Mouse (Mus musculus): ENCODE data around the gene Kcne2. TPM values are rescaled to one million over a fixed set of nuclear protein-coding genes. Genes with fewer than 3 reads are reported as not detected.

The Kcne2 gene
- polyA plus RNA-seq, 1 experiment, result not detected

DNA sequence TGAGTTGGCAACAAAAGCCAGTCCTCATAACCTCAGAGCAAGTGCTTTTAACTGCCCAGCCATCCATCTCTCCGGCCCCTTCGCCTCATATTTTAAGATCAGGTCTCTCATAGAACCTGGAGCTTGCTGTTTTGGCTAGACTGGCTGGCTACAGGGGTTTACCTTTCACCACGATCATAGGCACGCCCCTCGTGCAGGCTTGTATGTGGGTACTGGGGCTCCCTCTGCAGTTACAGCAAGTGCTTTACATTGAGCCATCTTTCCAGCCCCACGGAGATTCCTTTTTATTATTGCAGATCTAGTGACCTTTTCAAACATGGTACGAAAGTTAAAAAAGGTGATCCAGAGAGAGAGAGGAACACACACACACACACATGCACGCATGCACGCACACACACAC is 42.4 kb downstream of the Kcne2 start:
- no peak overlapping the region for H3K4me3 ChIP-seq (replicated peaks; ENCODE audit: control insufficient read depth, low read depth, low read length)
- TF ChIP-seq CTCF (IDR thresholded peaks at IDR 0.05; ENCODE audit: control insufficient read depth, insufficient read depth, low read length) (no peak), POLR2A (IDR thresholded peaks at IDR 0.05; ENCODE audit: borderline replicate concordance, control insufficient read depth, low read depth, low read length) (no peak)
- 54% methylated on average over 9 of the region's 9 CpGs for WGBS

DNA sequence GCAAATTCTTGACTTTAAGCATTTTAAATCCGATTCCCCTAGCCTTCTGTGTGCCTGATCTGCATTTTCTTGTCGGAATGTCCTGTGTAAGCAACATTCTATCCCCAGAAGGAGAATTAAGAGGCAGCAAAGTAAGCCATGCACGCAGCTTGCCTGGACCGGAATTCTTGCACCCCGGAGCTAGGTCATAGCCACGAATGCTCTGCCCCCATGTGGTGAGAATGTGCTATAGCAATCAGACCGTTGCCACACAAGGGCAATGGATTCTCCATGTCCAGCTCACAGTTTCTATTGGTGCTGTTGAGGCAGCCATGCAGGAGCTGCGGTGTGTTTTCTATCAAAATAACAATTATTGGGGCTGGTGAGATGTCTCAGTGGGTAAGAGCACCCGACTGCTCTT is 44.1 kb downstream of the Kcne2 start:
- Histone ChIP-seq H3K27ac (ENCODE audit: control insufficient read depth, insufficient read depth, low read depth, low read length, poor library complexity) (no peak overlapping the region), H3K4me1 (ENCODE audit: control insufficient read depth, insufficient read depth, low read length) (no peaks in the 10 kb centered on the region), H3K4me3 (replicated peaks; ENCODE audit: control insufficient read depth, low read depth, low read length) (no peak overlapping the region)
- WGBS, result 9% methylated on average over 9 of the region's 9 CpGs
- peak; percentile 90 for TF ChIP-seq CTCF (IDR thresholded peaks at IDR 0.05; ENCODE audit: control insufficient read depth, insufficient read depth, low read length)
- no peak for TF ChIP-seq POLR2A (IDR thresholded peaks at IDR 0.05; ENCODE audit: borderline replicate concordance, control insufficient read depth, low read depth, low read length)

More for the DNA sequence above, 42.4 kb downstream of the Kcne2 start:
- H3K4me1 ChIP-seq (ENCODE audit: control insufficient read depth, insufficient read depth, low read length), result no peaks in the 10 kb centered on the region
- H3K27ac ChIP-seq (ENCODE audit: control insufficient read depth, insufficient read depth, low read depth, low read length, poor library complexity), result no peak overlapping the region

DNA sequence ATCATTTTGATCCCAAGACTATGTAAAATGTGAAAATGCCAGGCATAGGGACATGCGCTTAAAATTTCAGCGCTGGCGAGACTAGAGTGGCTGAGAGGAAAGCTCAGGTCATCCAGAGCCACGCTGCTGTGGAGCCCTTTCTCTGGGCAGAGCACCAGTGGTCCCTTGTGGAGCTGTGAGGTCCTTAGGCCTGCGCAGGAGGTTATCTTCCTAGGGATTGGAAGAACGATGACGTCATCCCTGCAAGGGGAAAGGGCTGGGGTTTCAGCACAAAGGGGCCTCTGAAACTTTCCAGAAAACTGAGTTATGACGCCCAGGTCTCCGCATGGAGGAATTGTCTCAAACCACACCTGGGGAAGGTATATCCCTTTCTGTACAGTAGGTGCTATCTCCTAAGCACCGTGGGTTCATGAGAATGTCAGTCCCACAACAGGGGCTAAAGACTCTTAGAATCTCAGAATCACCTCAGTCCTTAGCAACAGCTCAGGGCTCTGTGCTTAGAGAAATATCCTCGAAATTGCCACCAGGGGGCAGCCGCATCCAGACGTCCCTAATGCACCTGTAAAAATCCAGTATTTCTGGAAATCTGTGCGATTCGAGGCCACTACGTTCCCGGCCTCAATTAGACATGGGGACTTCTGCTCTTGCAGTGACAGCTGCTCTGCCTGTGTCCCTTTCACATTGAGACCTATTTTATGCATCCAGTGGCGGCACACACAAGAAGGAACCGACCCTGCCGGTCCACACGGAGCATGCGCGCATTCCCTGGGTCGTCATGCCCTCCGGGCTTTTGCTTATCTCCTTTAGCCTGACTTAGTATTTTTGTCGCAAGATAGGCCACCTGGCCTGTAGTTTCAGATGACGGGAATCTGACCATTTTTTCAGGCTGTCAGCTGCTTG is 48.7 kb downstream of the Kcne2 start:
- TF ChIP-seq POLR2A (IDR thresholded peaks at IDR 0.05; ENCODE audit: borderline replicate concordance, control insufficient read depth, low read depth, low read length) (no peak), CTCF (IDR thresholded peaks at IDR 0.05; ENCODE audit: control insufficient read depth, insufficient read depth, low read length) (peak; percentile 67)
- H3K4me3 ChIP-seq (replicated peaks; ENCODE audit: control insufficient read depth, low read depth, low read length), result no peak overlapping the region
- no peak overlapping the region for H3K27ac ChIP-seq (ENCODE audit: control insufficient read depth, insufficient read depth, low read depth, low read length, poor library complexity)
- WGBS, result 29% methylated on average over 27 of the region's 27 CpGs
- no peaks in the 10 kb centered on the region for H3K4me1 ChIP-seq (ENCODE audit: control insufficient read depth, insufficient read depth, low read length)

DNA sequence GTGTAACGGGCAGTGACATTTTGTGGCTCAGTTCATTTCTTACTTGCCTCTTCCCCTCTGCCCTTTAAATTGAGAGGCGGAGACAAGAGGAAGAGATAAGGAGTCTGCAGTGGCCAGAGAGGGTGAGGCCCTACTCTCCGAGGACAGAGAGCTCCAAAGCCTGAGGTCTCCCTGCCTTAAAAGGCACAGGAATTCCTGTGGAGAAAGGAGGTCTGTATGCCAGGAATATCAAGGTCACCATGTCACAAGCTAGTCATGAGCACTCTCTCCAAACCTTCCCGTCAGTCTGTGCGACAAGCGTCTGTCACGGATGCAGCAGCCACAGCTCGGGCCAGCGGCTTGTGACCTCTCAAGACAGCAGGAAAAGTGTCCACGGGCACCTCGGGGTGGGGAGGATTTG is 53.0 kb downstream of the Kcne2 start:
- H3K27ac ChIP-seq (ENCODE audit: control insufficient read depth, insufficient read depth, low read depth, low read length, poor library complexity), result no peak overlapping the region
- H3K4me1 ChIP-seq (ENCODE audit: control insufficient read depth, insufficient read depth, low read length), result no peaks in the 10 kb centered on the region
- no peak for TF ChIP-seq CTCF (IDR thresholded peaks at IDR 0.05; ENCODE audit: control insufficient read depth, insufficient read depth, low read length)
- TF ChIP-seq POLR2A (IDR thresholded peaks at IDR 0.05; ENCODE audit: borderline replicate concordance, control insufficient read depth, low read depth, low read length), result no peak
- H3K4me3 ChIP-seq (replicated peaks; ENCODE audit: control insufficient read depth, low read depth, low read length), result no peak overlapping the region
- whole genome bisulfite sequencing, result 61% methylated on average over 11 of the region's 11 CpGs

DNA sequence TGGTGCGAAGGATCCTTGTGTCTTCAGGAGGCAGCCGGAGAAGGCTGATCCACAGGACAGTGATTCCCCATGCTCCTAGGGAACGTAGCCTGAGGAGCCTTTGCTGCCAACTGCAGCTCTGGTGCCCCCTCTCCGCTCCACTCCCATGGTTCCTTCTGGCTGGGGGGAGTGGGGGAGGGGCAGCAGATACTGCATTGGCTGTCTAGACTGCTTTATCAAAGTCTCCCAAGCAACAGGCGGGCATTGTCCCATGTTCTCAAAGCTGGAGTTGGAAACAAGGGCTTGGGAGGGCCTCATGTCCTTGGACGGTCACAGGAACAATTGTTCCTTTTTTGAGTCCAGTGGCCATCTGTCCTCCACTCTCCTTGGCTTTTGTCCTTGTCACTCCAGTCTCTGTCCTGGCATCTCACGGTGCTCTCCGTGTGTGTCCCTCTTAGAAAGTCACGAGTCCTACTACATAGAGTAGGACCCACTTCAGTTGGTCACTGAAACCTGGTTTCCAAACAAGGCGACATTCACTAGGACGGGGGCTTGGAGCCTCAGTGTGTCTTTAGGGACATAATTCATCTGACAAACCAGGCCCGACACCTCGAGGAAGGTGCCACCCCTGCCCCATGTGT is 54.2 kb downstream of the Kcne2 start:
- TF ChIP-seq POLR2A (IDR thresholded peaks at IDR 0.05; ENCODE audit: borderline replicate concordance, control insufficient read depth, low read depth, low read length) (no peak), CTCF (IDR thresholded peaks at IDR 0.05; ENCODE audit: control insufficient read depth, insufficient read depth, low read length) (no peak)
- no peak overlapping the region for H3K27ac ChIP-seq (ENCODE audit: control insufficient read depth, insufficient read depth, low read depth, low read length, poor library complexity)
- H3K4me1 ChIP-seq (ENCODE audit: control insufficient read depth, insufficient read depth, low read length), result no peaks in the 10 kb centered on the region
- WGBS, result 79% methylated on average over 13 of the region's 13 CpGs
- no peak overlapping the region for H3K4me3 ChIP-seq (replicated peaks; ENCODE audit: control insufficient read depth, low read depth, low read length)

Other genes with a start within 250 kb of the Kcne2 start
- 10.5 and 15.7 TPM in 2 replicates for gene Mrps6, start 234.1 kb upstream of the Kcne2 start, polyA plus RNA-seq (2011; ENCODE audit: insufficient read depth, insufficient read length, low replicate concordance, missing spikeins)
- gene Gm49711, start 234.1 kb upstream of the Kcne2 start, polyA plus RNA-seq (2011; ENCODE audit: insufficient read depth, insufficient read length, low replicate concordance, missing spikeins), result not detected in 2 replicates
- gene Slc5a3, start 234.1 kb upstream of the Kcne2 start, polyA plus RNA-seq (2011; ENCODE audit: insufficient read depth, insufficient read length, low replicate concordance, missing spikeins), result 0.97 and 3.9 TPM in 2 replicates
- gene Smim11, start 8.9 kb downstream of the Kcne2 start, polyA plus RNA-seq (2011; ENCODE audit: insufficient read depth, insufficient read length, low replicate concordance, missing spikeins), result 42.2 and 64.0 TPM in 2 replicates
- gene Fam243, start 29.1 kb downstream of the Kcne2 start, polyA plus RNA-seq (2011; ENCODE audit: insufficient read depth, insufficient read length, low replicate concordance, missing spikeins), result not detected in 2 replicates
- gene Kcne1, start 67.1 kb downstream of the Kcne2 start, polyA plus RNA-seq (2011; ENCODE audit: insufficient read depth, insufficient read length, low replicate concordance, missing spikeins), result not detected in 2 replicates
- gene Rcan1, start 178.5 kb downstream of the Kcne2 start, polyA plus RNA-seq (2011; ENCODE audit: insufficient read depth, insufficient read length, low replicate concordance, missing spikeins), result 3.6 and 9.5 TPM in 2 replicates
- not detected in 2 replicates for gene Clic6, start 193.3 kb downstream of the Kcne2 start, polyA plus RNA-seq (2011; ENCODE audit: insufficient read depth, insufficient read length, low replicate concordance, missing spikeins)